Mouse (Mus musculus) CD4-positive, CD25-positive, alpha-beta regulatory T cell, adult 4 months (primary cell): ENCODE results near the gene Uimc1. TPM values are rescaled to one million over a fixed set of nuclear protein-coding genes. Genes with fewer than 3 reads are reported as not detected.

Source experiments
- ATAC-seq: one replicate; pipeline ENCODE4 v1.8.0; 2017
- polyA plus RNA-seq, 2 experiments: library from polyadenylated mRNA; unstranded; fragments of 100-300 nt; shearing (Covaris generic); gene quantifications; one replicate each; pipeline ENCODE4 v1.2.1; 2017

The Uimc1 gene
- polyA plus RNA-seq, 2 experiments from 2014 or later = 90.1 to 100 TPM

DNA sequence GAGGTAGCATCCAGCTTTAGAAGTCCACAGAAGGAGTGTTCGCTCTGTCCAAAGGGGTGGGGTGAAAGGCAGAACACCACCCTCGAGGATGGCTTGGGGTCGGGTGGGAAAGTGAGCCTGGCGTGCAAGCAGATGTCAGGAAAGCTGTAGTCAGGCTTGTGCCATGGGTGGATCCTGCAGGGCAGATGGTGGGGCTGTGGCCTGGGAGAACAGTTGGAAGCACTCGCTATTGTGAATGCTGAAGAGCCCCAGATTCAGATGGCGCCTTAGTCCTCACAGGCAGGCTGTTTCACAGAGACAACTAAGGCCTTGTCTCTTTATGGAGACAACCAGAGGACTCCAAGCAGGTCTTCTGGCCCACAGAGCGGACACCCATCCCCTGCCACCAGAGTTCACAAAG, 107.9 kb downstream of the Uimc1 start:
- no peak for ATAC-seq

DNA sequence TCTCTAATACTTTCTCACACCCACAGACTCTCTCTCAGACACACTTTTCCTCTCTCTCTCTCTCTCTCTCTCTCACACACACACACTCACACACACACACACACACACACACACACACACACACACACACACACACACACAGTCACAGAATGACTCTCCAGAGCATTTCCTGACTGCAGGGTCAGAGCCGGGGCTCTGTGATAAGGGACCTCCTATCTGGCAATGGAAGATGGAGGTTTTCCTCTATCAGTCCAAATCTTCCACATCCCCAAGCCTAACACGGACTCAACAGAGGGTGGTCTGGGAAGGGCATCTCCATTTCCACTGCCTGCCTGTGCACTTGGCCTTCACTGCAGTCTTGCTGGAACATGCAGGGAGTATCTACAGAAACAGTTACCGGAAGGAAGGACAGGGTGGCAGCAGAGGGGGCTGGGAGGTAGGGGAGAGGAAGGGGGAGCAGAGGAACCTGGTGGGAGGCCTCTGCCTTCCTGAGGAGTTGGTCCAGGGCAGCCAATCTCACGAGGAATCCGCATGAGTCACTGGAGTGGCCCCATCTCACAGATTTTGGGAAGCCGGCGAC, 111.8 kb downstream of the Uimc1 start:
- ATAC-seq = no peak

DNA sequence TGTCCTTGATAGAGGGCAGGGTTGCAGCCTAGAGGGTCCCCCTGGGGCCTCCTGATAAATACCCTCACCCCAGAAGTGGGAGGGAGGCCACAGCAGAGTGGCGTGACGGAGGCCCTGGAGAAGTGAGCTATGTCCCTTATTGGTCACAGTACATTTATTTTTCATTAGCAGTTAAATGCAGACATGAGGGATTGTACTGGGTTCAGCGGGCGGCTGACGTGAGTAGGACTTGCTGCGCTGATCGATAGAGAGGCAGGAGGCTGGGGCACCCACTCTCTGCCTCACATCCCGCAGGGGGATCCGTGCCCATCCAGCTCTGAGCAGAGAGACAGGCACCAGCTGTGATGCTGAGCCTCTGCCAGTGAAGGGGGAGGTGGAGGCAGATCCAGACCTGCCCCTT, 112.7 kb downstream of the Uimc1 start:
- no peak for ATAC-seq

GRCm38 (mm10) chr13:54983614-54984013, 116.5 kb downstream of the Uimc1 start:
- no peak for ATAC-seq

GRCm38 (mm10) chr13:54983001-54983400, 117.1 kb downstream of the Uimc1 start:
- no peak for ATAC-seq

DNA sequence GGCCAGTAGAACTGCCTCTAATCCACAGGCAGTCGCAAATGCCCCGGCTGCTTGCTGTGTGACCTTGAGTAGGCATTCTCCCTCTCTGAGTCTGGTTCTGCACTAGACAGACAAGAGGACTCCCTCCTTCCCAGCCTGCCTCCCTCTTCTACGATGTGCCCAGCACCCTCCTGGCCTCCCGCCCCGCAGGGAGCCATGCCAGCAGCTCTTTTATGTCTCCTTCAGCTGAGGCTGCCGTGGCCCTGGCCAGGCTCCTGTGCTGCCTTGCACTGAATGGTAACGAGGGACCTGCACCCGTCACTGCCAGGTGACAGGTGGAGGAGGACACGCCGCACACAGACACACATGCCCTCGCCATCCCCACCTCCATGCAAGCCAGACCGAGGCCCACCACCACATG, 119.1 kb downstream of the Uimc1 start:
- ATAC-seq = no peak

GRCm38 (mm10) chr13:54978804-54979203, 121.3 kb downstream of the Uimc1 start:
- ATAC-seq = no peak

Other genes with a start within 250 kb of the Uimc1 start
- under 1 TPM in 1 of 2 experiments, not detected in 1; 0.46 TPM for gene Unc5a, start 150.9 kb downstream of the Uimc1 start, polyA plus RNA-seq
- 1 to 10 TPM in 1 of 2 experiments, under 1 TPM in 1; 0.50 to 1.8 TPM for gene Hk3, start 78.9 kb downstream of the Uimc1 start, polyA plus RNA-seq
- 10 to 100 TPM; 16.3 to 20.1 TPM for gene Zfp346, start 5.0 kb upstream of the Uimc1 start, polyA plus RNA-seq
- gene Gm17617, start 33.2 kb upstream of the Uimc1 start, polyA plus RNA-seq = not detected
- gene Fgfr4, start 52.3 kb upstream of the Uimc1 start, polyA plus RNA-seq = not detected
- gene Nsd1, start 109.5 kb upstream of the Uimc1 start, polyA plus RNA-seq = 10 to 100 TPM; 63.0 to 64.6 TPM
- gene Prelid1, start 220.2 kb upstream of the Uimc1 start, polyA plus RNA-seq = 100 to 1,000 TPM; 207 to 213 TPM
- 10 to 100 TPM in 1 of 2 experiments, 1 to 10 TPM in 1; 7.1 to 14.0 TPM for gene Rab24, start 221.6 kb upstream of the Uimc1 start, polyA plus RNA-seq
- gene Mxd3, start 229.5 kb upstream of the Uimc1 start, polyA plus RNA-seq = 1 to 10 TPM; 3.4 to 6.1 TPM